Mouse (Mus musculus): ENCODE data around the gene Cdc123.

The Cdc123 gene

GRCm38 (mm10) chr2:5804440-5805045, 40.4 kb downstream of the Cdc123 start:
- DNase-seq (ENCODE audit: low spot score in 2 of 2) = no peak

- no peak for DNase-seq (ENCODE audit: low spot score in 2 of 2)
Observed at GRCm38 (mm10) chr2:5801927-5802590, 42.9 kb downstream of the Cdc123 start.

DNA sequence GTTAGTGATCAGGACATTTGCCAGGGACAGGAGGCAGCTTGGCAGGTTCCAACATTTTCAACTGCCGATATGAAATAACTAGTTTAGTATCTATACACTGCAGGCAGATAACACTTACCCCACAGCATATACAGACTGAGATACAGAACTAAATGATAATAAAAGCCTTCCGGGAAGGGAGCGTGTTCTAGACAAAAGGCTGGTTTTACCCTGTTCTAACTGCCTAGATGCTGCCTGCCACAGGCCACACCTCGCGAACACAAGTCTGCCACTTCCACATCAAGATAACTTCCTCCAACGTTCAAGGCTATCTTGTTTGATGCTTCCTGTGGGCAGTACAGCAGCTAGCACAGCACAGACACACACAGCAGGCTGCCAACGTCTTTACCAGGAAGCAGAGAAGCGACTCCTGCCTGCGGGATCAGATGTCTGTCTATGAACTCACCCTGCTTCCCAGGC, 43.8 kb downstream of the Cdc123 start:
- DNase-seq (ENCODE audit: low spot score in 2 of 2) = no peak

DNA sequence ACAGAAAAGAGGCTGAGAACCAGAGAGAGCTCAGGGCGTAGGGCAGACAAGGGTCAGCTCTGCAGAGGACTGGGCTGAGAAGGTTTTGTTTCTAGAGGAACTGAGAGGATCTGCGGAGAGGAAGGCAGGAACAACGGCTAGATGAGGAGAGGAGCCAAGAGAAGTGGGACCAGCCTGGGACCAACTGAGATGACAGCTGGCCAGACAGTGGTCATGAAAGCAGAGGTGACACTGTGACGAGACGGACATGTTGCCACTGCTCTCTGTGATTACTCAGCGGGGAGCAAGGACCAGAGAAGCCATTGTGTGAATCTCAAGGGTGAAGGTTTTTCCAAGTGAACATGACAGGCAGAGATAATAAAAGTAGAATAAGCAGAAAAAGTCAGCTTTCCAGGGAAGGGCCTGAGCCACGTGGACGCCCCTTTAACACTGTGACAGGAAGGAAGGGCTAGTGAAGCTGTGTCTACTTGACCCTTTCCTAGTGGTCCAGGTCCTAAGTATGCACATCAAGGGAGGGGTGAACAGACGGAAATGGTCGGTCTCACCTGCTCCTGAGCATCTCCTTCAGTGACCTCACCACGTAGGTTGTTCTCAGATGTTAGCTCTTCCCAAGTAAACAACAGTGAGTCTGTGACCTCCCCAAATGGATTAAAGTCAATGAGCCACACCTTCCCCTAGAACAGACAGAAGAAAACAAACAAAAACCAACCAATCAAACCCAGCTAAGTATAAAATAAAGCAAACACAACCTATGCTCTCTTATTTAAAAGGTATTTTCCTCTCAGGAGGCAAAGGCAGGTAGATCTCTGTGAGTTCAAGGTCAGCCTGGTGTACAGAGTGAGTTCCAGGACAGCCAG, 46.9 kb downstream of the Cdc123 start:
- DNase-seq (ENCODE audit: low spot score in 2 of 2) = no peak

GRCm38 (mm10) chr2:5793771-5794170, 51.2 kb downstream of the Cdc123 start:
- DNase-seq (ENCODE audit: low spot score in 2 of 2) = no peak

GRCm38 (mm10) chr2:5792056-5792455, 52.9 kb downstream of the Cdc123 start:
- DNase-seq (ENCODE audit: low spot score in 2 of 2) = no peak

DNA sequence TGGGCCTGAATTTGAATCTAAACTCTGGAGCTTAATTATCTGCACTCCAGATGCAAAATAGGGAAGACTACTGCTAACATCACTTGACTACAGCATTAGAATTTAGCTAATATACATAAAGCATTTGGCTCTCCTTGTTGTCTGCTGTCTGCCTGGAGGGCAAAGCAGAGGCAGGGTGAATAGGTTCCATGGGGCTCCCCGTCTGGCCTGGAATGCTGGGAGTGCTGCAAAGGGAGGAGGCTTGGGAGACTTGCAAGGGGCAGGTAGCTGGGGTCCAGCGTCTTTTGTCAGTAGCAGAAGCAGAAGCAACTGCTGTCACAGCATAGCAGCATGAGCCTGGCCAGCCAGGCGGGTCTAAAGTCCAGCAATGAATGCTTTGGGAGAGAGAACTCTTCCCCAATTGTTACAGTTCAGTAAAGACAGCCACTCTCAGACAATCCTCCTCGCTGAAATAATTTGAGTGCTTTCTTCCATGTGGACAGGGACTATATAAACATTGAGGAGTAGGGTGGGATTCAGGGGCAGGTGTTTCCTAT, 55.3 kb downstream of the Cdc123 start:
- DNase-seq (ENCODE audit: low spot score in 2 of 2) = no peak

DNA sequence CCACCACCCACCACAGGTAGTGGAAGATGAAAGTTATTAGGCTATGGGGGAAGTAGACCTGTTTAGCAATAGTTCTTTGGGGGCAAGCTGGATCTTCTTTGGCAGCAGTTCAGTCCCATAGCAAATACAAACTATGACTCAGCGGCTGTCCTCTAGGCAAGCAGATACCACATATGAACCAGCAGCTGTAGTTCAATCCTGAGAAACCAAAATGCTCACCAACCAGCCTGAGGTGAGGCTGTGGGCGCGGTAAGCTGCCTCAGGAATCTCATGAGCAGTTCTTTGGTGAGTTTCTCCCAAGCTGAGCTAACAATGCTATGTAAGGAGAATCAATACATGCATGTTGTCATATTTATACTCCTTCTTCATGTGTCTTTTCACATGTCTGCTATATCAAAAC, 57.6 kb downstream of the Cdc123 start:
- DNase-seq (ENCODE audit: low spot score in 2 of 2) = no peak

DNA sequence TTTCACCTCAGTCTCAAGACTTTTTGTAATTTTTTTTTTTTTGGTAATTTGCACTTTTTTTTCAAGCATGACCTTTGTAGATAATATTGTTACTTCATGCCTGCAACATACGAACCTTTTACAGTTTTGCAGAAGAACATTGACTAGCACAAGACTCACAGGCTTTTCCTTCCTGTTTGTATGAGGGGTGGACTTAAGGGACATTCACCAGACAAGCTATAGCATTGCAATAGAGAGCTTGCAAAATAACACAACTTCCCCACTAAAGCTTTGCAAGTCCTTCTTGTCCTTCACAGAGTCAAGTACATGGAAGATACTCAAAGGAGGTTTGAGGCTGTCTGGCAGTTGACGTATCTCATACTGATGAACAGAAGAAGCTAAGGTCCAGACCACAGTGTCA, 72.5 kb downstream of the Cdc123 start:
- DNase-seq (ENCODE audit: low spot score in 2 of 2) = no peak

- peak; percentile 23 to 77 for DNase-seq (ENCODE audit: low spot score in 2 of 2)
Observed at GRCm38 (mm10) chr2:5770708-5771241, 74.2 kb downstream of the Cdc123 start.

- no peak for DNase-seq (ENCODE audit: low spot score in 2 of 2)
Observed at GRCm38 (mm10) chr2:5769630-5770029, 75.3 kb downstream of the Cdc123 start.

- no peak for DNase-seq (ENCODE audit: low spot score in 2 of 2)
Observed at GRCm38 (mm10) chr2:5768946-5769345, 76.0 kb downstream of the Cdc123 start.

GRCm38 (mm10) chr2:5762031-5762430, 82.9 kb downstream of the Cdc123 start:
- DNase-seq (ENCODE audit: low spot score in 2 of 2) = no peak

GRCm38 (mm10) chr2:5760479-5761008, 84.4 kb downstream of the Cdc123 start:
- DNase-seq (ENCODE audit: low spot score in 2 of 2) = no peak

DNA sequence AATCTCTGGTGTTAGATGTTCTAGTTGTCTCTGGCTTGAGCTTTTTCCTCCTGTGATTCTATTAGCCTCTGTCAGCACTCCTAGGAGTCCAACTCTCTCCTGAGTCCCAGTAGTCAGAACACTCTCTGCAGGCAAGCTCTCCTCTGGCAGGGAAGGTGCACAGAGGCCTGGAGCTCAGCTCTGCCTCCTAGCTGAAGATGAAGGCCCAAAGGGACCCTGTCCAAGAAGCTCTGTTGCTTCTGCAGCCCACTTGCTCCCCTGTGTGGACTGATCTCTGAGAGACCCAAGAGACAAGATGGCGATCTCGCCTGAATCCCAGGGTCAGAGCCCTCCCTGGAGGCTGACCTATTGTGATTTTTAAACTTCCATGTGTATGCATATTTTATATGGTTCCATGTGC, 86.4 kb downstream of the Cdc123 start:
- no peak for DNase-seq (ENCODE audit: low spot score in 2 of 2)

- no peak for DNase-seq (ENCODE audit: low spot score in 2 of 2)
Observed at GRCm38 (mm10) chr2:5750872-5751271, 94.1 kb downstream of the Cdc123 start.

DNA sequence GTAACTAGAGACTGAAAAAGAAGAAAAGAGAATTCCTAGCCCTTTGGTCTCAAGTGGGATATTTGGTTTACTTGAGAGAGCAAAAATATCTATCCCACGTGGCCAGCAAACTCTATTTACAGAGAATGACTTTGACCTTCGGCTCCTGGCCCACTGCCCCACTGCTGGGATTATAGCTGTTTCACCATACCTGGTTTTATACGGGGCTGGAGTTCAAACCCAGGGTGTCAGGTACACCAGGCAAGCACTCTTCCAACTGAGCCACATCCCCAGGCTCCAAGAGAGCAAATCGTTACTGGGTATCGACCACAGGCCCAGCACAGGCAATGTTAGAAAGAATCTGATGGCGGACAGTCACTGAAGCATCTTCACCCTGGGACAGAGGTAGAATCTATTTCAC, 95.8 kb downstream of the Cdc123 start:
- DNase-seq (ENCODE audit: low spot score in 2 of 2) = no peak

GRCm38 (mm10) chr2:5747545-5748043, 97.4 kb downstream of the Cdc123 start:
- DNase-seq (ENCODE audit: low spot score in 2 of 2) = no peak

DNA sequence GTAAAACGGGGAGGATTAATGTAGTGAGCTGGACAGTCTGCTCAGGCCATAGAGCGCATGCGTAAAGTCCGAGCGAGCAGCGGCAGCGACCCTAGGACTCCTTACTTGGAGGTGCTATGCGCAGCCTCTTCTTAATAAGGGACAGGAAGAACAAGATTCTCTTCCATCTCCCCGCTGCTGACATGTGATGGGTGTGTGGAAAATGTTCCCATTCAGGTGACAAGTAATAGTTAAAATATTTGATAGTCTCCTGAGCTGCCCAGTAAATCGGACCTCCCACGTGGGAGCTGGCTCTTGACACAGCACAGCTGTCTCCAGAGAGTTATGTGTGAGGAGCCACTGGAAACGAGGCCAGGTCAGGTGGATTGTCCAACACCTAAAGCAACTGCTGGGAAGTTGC, 98.4 kb downstream of the Cdc123 start:
- no peak for DNase-seq (ENCODE audit: low spot score in 2 of 2)

All from frontal cortex, postnatal 36 days (tissue).